In genomic region chr9:107381723-107382122, GRCm38 (mm10) we compare ENCODE assay signal across 8 mouse cellular contexts. TPM values are rescaled to one million over a fixed set of nuclear protein-coding genes. Genes with fewer than 3 reads are reported as not detected.
A peak's percentile ranks its signal among the peaks of the same experiment; 100 is the strongest.
DNase-seq lines count a peak whose midpoint lies in the region; ATAC-seq lines count a peak whose summit lies in the region.

No protein-coding gene starts in this region.

- H3K27ac ChIP-seq in kidney, embryonic 16.5 days (ENCODE audit: low read length): no peak overlapping the region

- H3K9ac ChIP-seq in kidney, embryonic 16.5 days (replicated peaks; ENCODE audit: low read length): no peak overlapping the region

- peaks cover 16% of the 10 kb centered on the region; the same call in 1 of the 2 replicates for H3K4me1 ChIP-seq in kidney, embryonic 16.5 days (ENCODE audit: insufficient read depth, low read length)

- 3% methylated on average over 8 of the region's 8 CpGs for WGBS in kidney, embryonic 16.5 days

- no peak overlapping the region for H3K4me3 ChIP-seq in kidney, embryonic 16.5 days (ENCODE audit: low read length)

- H3K27me3 ChIP-seq in kidney, embryonic 16.5 days (ENCODE audit: insufficient read depth, low read length): peaks cover 71% of the 10 kb centered on the region

- no peak for ATAC-seq in kidney, embryonic 16.5 days (ENCODE audit: low FRiP score, low TSS enrichment)

- H3K9me3 ChIP-seq in kidney, embryonic 16.5 days (ENCODE audit: low read length): no peaks in the 10 kb centered on the region

- peak; percentile 42 for DNase-seq in kidney, postnatal 14 days
- peak; percentile 25 for DNase-seq in adipocyte (ENCODE audit: low spot score)
- DNase-seq in forelimb bud, embryonic 11.5 days (ENCODE audit: low read depth, low spot score): peak; percentile 70
- DNase-seq in lung, postnatal 14 days: peak; percentile 18
- DNase-seq in layer of hippocampus, postnatal 25 days (ENCODE audit: extremely low spot score in 1 of 2, low spot score in 1 of 2): no peak
- no peak for DNase-seq in layer of hippocampus, postnatal 14 days (ENCODE audit: low spot score in 2 of 2)
- no peak for DNase-seq in thymus, postnatal 10 days (ENCODE audit: low spot score in 2 of 2)

- H3K36me3 ChIP-seq in kidney, embryonic 16.5 days (ENCODE audit: insufficient read depth, low read length): no peaks in the 10 kb centered on the region

- no peak overlapping the region for H3K4me2 ChIP-seq in kidney, embryonic 16.5 days (replicated peaks; ENCODE audit: low read depth, low read length)

RNA-seq across cellular contexts. Expression of gene Cacna2d2, which starts 17.7 kb away (rescaled TPM):
- polyA plus RNA-seq in kidney, embryonic 16.5 days (2015; fragmentation: Nextera tagmentation; extraction: Ambion mirVana): 0.74 and 0.95 TPM in 2 replicates
- total RNA-seq in layer of hippocampus, postnatal 25 days (2021): 10 to 100 TPM; 16.8 to 21.2 TPM
- total RNA-seq in layer of hippocampus, postnatal 14 days (2021): 10 to 100 TPM; 19.5 to 24.2 TPM

RNA-seq across cellular contexts. Expression of gene 6430571L13Rik, which starts 41.3 kb away (rescaled TPM):
- 0.82 and 1.2 TPM in 2 replicates for polyA plus RNA-seq in kidney, embryonic 16.5 days (2015; fragmentation: Nextera tagmentation; extraction: Ambion mirVana)
- total RNA-seq in layer of hippocampus, postnatal 25 days (2021): 1 to 10 TPM; 2.1 to 2.3 TPM
- 1 to 10 TPM; 2.6 to 2.9 TPM for total RNA-seq in layer of hippocampus, postnatal 14 days (2021)

RNA-seq across cellular contexts. Expression of gene Hemk1, which starts 43.6 kb away (rescaled TPM):
- 12.6 and 13.2 TPM in 2 replicates for polyA plus RNA-seq in kidney, embryonic 16.5 days (2015; fragmentation: Nextera tagmentation; extraction: Ambion mirVana)
- total RNA-seq in layer of hippocampus, postnatal 25 days (2021): 10 to 100 TPM; 16.5 to 18.2 TPM
- 10 to 100 TPM; 16.1 to 18.5 TPM for total RNA-seq in layer of hippocampus, postnatal 14 days (2021)

Comparison
In these comparisons a context has a peak if more than half of its experiments do, and no peak if none do; other contexts are left out.
1. DNase-seq: peak in kidney, postnatal 14 days (single experiment), adipocyte (single experiment), forelimb bud, embryonic 11.5 days (single experiment) and lung, postnatal 14 days (single experiment); none in layer of hippocampus, postnatal 25 days (0 of 2), layer of hippocampus, postnatal 14 days (0 of 2) and thymus, postnatal 10 days (0 of 2).